Mouse (Mus musculus) brown adipose tissue, adult 24 weeks (tissue): ENCODE data around the gene Trf. TPM values are rescaled to one million over a fixed set of nuclear protein-coding genes. Genes with fewer than 3 reads are reported as not detected.

Experiments
- H3K27ac ChIP-seq: fragments of 200-500 bp; replicated peaks from 2 replicates; pipeline ENCODE4 v1.5.1; 2012; ENCODE audit warnings: low read depth, mild to moderate bottlenecking, low read length
- H3K4me1 ChIP-seq: fragments of 200-500 bp; 2 replicates; pipeline ENCODE4 v1.6.1; 2012; ENCODE audit warnings: low read length, mixed read lengths; ENCODE audit not compliant: control insufficient read depth, insufficient read depth, insufficient read length
- H3K4me3 ChIP-seq: fragments of 200-500 bp; 2 replicates; pipeline ENCODE4 v1.5.1; 2012; ENCODE audit warnings: low read depth, mild to moderate bottlenecking, low read length, moderate library complexity; ENCODE audit not compliant: insufficient read depth
- polyA plus RNA-seq: library from polyadenylated mRNA; stranded (reverse); fragments of >200 nt; gene quantifications from 2 replicates; pipeline ENCODE4 v1.2.4, GENCODE M21; 2012; ENCODE audit not compliant: missing spikeins, insufficient read depth, insufficient read length

Gene Trf
- polyA plus RNA-seq, 1 experiment = 244 TPM

GRCm38 (mm10) chr9:103232232-103233005 lies 2.2 kb upstream of the Trf start:
- no peaks in the 10 kb centered on the region for H3K4me1 ChIP-seq
- no peak overlapping the region for H3K4me3 ChIP-seq
- H3K27ac ChIP-seq = no peak overlapping the region

DNA sequence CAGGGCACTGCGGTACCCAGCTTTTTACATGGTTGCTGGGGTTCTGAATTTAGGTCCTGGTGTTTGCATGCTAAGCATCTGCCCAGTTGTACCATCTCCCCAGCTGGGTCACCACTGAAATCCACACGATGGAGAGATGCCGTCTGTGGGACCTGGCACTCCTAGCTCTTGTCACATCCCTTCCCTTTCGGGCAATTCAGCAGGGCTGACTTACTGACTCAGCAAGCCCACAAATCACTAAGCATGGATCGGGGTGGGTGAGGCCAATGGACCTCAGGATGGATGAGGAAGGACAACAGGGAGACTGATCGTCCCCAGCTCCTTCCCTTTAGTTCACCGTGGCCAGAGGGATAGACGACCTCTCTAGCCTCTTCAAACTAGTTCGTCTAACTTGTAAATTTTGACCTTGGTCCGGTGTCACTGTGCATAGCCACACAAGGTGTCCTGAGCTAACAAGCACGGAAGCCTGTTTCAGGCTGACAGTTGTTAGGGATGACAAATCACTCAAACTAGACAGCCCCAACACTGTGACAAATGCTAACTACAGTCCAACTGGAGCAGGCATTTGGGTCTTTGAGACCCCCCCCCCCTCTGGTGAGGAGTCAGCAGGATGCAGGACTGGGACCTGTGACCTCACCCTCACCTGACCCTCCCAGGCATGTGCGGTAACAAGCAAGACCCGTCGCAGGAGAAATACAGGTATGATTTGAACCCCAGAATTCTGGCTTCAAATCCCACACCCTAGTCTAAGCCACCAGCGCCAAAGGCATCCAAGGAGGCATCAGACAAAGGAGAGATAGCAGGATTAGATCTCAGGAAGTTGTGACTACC lies 992 bp downstream of the Trf start:
- Histone ChIP-seq H3K27ac (peak overlapping the region; percentile 62), H3K4me1 (no peaks in the 10 kb centered on the region), H3K4me3 (peak overlapping the region; percentile 42)

DNA sequence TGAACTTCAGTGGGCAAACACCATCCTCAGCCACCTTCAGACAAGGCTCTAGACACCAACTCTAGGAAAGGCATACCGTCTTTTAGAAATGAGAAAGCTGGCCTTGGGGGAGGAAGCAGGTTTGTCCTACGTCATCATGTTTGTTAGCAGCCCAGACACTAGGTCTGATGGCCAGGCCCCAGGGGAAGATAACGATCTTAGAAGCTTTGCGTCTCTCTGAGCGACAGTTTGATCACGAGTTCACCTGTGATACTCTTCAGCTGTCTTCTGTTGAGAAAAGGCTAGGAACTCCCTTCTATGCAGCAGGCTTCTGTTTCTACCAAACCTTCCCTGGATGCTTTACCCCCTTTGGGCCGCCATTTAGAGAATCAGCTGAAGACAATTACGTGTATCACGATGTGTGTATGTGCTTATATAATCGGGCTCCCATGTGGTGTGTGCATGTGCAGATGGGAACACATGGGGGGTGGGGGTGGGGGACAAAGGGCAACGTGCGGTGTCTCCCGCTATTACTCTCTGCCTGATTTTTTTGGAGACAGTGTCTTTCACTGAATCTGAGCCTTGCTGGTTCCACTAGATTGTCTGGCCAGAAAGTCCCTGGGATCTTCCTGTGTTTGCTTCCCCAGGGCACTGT lies 1.8 kb downstream of the Trf start:
- Histone ChIP-seq H3K4me1 (no peaks in the 10 kb centered on the region), H3K4me3 (no peak overlapping the region; the same call in 1 of the 2 replicates), H3K27ac (no peak overlapping the region)

- no peaks in the 10 kb centered on the region for H3K4me1 ChIP-seq
- H3K4me3 ChIP-seq = no peak overlapping the region
- no peak overlapping the region for H3K27ac ChIP-seq
Observed at GRCm38 (mm10) chr9:103227760-103228159, 2.5 kb downstream of the Trf start.

DNA sequence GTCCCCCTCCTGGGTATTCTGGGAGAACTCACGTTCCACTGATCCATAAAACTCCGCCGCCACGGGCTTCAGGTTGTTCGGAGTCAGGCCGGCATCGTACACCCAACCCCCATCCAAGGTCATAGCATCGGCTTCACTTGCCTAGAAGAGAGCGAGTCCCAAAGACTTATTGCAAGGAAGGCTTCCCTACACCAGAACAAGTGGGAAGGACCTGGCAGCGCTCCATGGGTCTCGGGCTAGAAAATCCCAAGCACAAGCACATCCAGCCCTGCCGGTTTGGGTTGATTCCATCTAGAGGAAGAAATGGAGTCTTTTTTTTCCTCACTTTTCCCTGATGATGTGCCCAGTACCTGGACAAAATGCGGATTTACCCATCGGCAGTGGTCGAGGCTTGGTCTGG lies 3.4 kb downstream of the Trf start:
- Histone ChIP-seq H3K4me1 (no peaks in the 10 kb centered on the region), H3K27ac (no peak overlapping the region), H3K4me3 (no peak overlapping the region)

DNA sequence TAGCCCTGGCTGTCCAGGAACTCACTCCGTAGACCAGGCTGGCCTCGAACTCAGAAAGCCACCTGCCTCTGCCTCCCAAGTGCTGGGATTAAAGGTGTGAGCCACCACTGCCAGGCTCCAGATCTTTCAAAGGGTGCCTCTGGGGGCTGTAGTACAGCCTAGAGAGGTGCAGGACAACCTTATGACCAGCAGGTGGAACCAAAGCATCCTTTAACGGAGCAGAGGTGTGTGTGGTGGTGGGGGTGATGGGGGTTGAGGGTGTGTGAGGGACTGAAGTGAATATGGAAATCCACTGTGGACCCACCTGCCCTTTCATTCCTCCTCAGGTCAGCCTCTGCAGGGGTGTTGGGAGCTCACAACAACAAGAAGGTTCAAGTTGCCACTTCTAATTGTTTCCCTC lies 4.8 kb downstream of the Trf start:
- Histone ChIP-seq H3K4me3 (no peak overlapping the region), H3K4me1 (no peaks in the 10 kb centered on the region), H3K27ac (no peak overlapping the region)

DNA sequence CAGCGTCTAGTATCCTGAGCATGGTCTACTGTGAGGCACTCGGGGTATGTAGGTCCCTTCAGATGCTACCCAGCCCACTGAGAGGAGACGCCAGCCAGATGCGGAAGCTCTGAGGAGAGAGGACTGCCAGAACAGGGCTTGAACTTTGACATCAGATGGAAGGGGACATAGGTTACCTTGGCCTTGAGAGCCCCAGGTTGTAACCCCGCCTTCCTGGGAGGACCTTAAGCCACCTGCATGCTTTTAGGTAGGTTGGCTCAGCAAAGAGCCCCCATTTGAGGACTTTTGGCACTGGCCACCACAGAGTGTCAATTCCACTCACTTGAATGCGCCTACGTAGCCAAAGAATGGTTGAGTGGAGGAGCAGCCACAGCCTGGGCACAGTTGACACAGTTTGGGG lies 5.5 kb downstream of the Trf start:
- no peaks in the 10 kb centered on the region for H3K4me1 ChIP-seq
- no peak overlapping the region for H3K27ac ChIP-seq
- H3K4me3 ChIP-seq = no peak overlapping the region

DNA sequence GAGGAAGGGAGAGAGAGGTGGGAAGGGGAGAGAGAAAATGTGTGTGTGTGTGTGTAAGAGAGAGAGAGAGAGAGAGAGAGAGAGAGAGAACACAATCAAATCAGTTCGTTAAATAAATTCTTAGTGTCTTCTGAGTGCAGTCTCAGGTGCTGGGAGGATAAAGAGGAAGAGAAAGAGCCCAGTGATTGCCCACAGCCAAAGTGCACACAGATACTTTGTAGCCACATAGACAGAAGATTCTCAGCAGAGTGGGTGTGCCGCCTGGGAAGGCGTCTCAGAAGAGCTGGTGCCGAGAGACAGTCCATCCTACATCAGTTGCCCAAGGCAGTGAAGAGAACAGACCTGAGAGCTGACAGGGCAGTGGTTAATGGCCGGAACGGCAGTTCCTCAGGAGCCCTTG lies 16.0 kb downstream of the Trf start:
- Histone ChIP-seq H3K4me1 (no peaks in the 10 kb centered on the region), H3K4me3 (no peak overlapping the region), H3K27ac (no peak overlapping the region)

- Histone ChIP-seq H3K4me3 (no peak overlapping the region), H3K27ac (no peak overlapping the region), H3K4me1 (no peaks in the 10 kb centered on the region)
Observed at GRCm38 (mm10) chr9:103213631-103214030, 16.6 kb downstream of the Trf start.

GRCm38 (mm10) chr9:103212654-103213420 lies 17.4 kb downstream of the Trf start:
- H3K27ac ChIP-seq = no peak overlapping the region
- H3K4me3 ChIP-seq = peak overlapping the region; percentile 26
- H3K4me1 ChIP-seq = no peaks in the 10 kb centered on the region

DNA sequence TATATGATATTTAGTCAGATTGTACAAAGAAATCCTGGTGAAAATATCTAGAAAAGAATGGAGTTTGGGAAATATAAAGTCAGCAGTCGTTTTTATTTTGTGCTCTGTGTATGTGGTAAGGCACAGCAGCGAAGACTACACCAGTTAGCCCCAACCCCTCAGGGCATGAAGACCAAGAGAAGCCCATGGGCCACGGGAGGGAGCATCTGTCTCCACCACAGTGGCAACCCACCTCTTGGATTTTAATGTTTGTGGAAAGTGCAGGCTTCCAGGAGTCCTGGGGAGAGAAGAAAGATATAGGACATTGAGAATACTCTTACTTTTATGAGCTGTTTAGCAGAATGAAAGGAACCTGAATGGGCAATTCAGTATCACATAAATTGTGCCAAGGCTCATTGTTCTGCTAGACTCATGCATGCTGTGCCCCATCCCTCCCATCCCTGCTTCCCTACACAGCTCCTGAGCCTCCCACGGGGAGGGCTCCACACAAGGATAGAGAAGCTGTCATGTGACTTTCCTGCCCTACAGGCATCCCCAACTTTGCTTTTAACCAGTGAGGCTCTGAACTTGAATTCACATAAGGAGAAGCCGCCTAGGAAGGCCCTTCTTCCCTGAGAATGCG lies 21.3 kb downstream of the Trf start:
- H3K4me3 ChIP-seq = no peak overlapping the region
- H3K4me1 ChIP-seq = no peaks in the 10 kb centered on the region

DNA sequence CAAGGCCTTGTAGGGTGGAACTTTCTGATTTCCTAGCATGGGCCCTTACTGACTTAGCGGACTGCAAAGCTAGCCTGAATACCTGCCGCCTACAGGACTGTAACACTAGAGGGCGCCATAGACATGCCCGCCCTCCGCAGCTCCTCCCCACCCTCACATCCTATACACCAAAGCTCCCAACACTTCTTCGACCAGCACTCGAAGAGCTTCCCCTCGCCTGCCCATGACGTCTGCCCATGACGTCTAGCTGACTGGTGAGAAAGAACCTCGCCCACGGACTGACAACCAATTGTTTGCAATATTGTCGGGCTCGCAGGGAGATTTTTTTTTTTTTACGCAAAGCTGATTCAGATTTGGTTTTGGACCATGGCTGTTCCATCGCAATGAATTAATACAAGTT lies 22.4 kb downstream of the Trf start:
- no peaks in the 10 kb centered on the region for H3K4me1 ChIP-seq
- H3K27ac ChIP-seq = no peak overlapping the region
- H3K4me3 ChIP-seq = peak overlapping the region; percentile 45

More for the DNA sequence above, 21.3 kb downstream of the Trf start:
- H3K27ac ChIP-seq = no peak overlapping the region

DNA sequence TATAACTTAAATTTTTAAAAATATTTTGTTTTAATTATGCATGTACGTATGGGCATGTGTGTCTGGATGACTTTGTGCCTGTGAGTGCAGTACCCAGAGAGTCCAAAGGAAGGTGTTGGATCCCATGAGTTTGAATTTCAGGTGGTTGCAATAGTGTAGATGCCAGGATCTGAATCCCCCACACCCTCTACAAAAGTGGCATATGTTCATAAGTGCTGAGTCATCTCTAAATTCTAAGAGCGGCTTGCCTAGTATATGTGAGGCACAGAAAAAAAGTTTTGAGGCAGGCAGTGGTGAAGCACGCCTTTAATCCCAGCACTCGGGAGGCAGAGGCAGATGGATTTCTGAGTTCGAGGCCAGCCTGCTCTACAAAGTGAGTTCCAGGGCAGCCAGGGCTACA lies 24.5 kb downstream of the Trf start:
- no peak overlapping the region for H3K27ac ChIP-seq
- no peak overlapping the region for H3K4me3 ChIP-seq
- no peaks in the 10 kb centered on the region for H3K4me1 ChIP-seq

- peak within 1 kb of the TSS; percentile 46; the same call in 1 of the 2 replicates for H3K27ac ChIP-seq
- H3K4me3 ChIP-seq = peak within 1 kb of the TSS; percentile 85
- no peaks in the 10 kb centered on the region for H3K4me1 ChIP-seq
Observed at GRCm38 (mm10) chr9:103201561-103202260, 28.5 kb downstream of the Trf start, which contains the start of gene Srprb. TSS of gene Srprb (minus strand) at chr9:103202137.
